ENCODE assay signal across 27 mouse cellular contexts in genomic region chr13:93892101-93892500, GRCm38 (mm10).
A peak's percentile ranks its signal among the peaks of the same experiment; 100 is the strongest.
DNase-seq lines count a peak whose midpoint lies in the region; ATAC-seq and TF ChIP-seq lines count a peak whose summit lies in the region.
"Had no signal": no experiment of that assay in that cellular context is flagged by ENCODE, and none has a peak within 500 bp of the region (broad histone marks: within the 10 kb centered on the region; RNA-seq: fewer than 3 reads in every experiment).

No protein-coding gene starts in this region.

- H3K9me3 ChIP-seq in heart, embryonic 11.5 days (replicated peaks; ENCODE audit: control insufficient read depth, low read length) = no peaks in the 10 kb centered on the region
- no peaks in the 10 kb centered on the region for H3K9me3 ChIP-seq in midbrain, embryonic 11.5 days (ENCODE audit: control insufficient read depth, low read length)
- no peaks in the 10 kb centered on the region for H3K9me3 ChIP-seq in midbrain, embryonic 15.5 days
- H3K9me3 ChIP-seq in intestine, postnatal 0 days (ENCODE audit: control insufficient read depth) = no peaks in the 10 kb centered on the region
- H3K9me3 ChIP-seq: embryonic facial prominence, embryonic 12.5 days; hindbrain, embryonic 10.5 days; hindbrain, embryonic 15.5 days; limb, embryonic 13.5 days; megakaryocyte, embryonic 14.5 days; midbrain, embryonic 13.5 days; stomach, embryonic 15.5 days had no signal

- H3K4me3 ChIP-seq in heart, embryonic 11.5 days (ENCODE audit: low read depth, low read length) = no peak overlapping the region
- no peak overlapping the region for H3K4me3 ChIP-seq in midbrain, embryonic 11.5 days (ENCODE audit: low read depth, low read length)
- H3K4me3 ChIP-seq in midbrain, embryonic 15.5 days = no peak overlapping the region
- no peak overlapping the region for H3K4me3 ChIP-seq in intestine, postnatal 0 days (ENCODE audit: low read depth, low read length)
- H3K4me3 ChIP-seq: embryonic facial prominence, embryonic 12.5 days; gastrocnemius, adult 2 months; hindbrain, embryonic 10.5 days; hindbrain, embryonic 15.5 days; limb, embryonic 13.5 days; megakaryocyte, embryonic 14.5 days; midbrain, embryonic 13.5 days; stomach, embryonic 15.5 days had no signal

- TF ChIP-seq CTCF in intestine, postnatal 0 days (IDR thresholded peaks at IDR 0.05; ENCODE audit: low read depth) = peak; percentile 41

- no peak overlapping the region for H3K9ac ChIP-seq in heart, embryonic 11.5 days (ENCODE audit: low read depth, low read length)
- no peak overlapping the region for H3K9ac ChIP-seq in midbrain, embryonic 11.5 days (ENCODE audit: low read length)
- H3K9ac ChIP-seq in midbrain, embryonic 15.5 days = no peak overlapping the region
- no peak overlapping the region for H3K9ac ChIP-seq in intestine, postnatal 0 days (ENCODE audit: low read depth, low read length)
- H3K9ac ChIP-seq: embryonic facial prominence, embryonic 12.5 days; hindbrain, embryonic 15.5 days; limb, embryonic 13.5 days; midbrain, embryonic 13.5 days; stomach, embryonic 15.5 days had no signal

- no peaks in the 10 kb centered on the region for H3K27me3 ChIP-seq in heart, embryonic 11.5 days (ENCODE audit: control insufficient read depth, insufficient read depth, low read length)
- H3K27me3 ChIP-seq in midbrain, embryonic 11.5 days (ENCODE audit: control insufficient read depth, insufficient read depth, low read length) = no peaks in the 10 kb centered on the region
- H3K27me3 ChIP-seq in midbrain, embryonic 15.5 days (replicated peaks) = no peaks in the 10 kb centered on the region
- H3K27me3 ChIP-seq in intestine, postnatal 0 days (replicated peaks; ENCODE audit: control insufficient read depth, insufficient read depth, low read length) = no peaks in the 10 kb centered on the region
- H3K27me3 ChIP-seq: CH12.LX; embryonic facial prominence, embryonic 12.5 days; hindbrain, embryonic 15.5 days; limb, embryonic 13.5 days; midbrain, embryonic 13.5 days; stomach, embryonic 15.5 days had no signal

- no peak overlapping the region for H3K4me2 ChIP-seq in heart, embryonic 11.5 days
- H3K4me2 ChIP-seq in midbrain, embryonic 11.5 days = no peak overlapping the region
- no peak overlapping the region for H3K4me2 ChIP-seq in midbrain, embryonic 15.5 days
- no peak overlapping the region for H3K4me2 ChIP-seq in intestine, postnatal 0 days (replicated peaks; ENCODE audit: low read depth)
- H3K4me2 ChIP-seq: embryonic facial prominence, embryonic 12.5 days; hindbrain, embryonic 15.5 days; limb, embryonic 13.5 days; liver, embryonic 11.5 days; midbrain, embryonic 13.5 days; stomach, embryonic 15.5 days had no signal

- no peak overlapping the region for H3K27ac ChIP-seq in heart, embryonic 11.5 days (ENCODE audit: low read depth, low read length)
- no peak overlapping the region for H3K27ac ChIP-seq in midbrain, embryonic 11.5 days (ENCODE audit: low read depth, low read length)
- H3K27ac ChIP-seq in midbrain, embryonic 15.5 days = no peak overlapping the region
- H3K27ac ChIP-seq in intestine, postnatal 0 days (ENCODE audit: low read depth, low read length) = no peak overlapping the region
- H3K27ac ChIP-seq: embryonic facial prominence, embryonic 12.5 days; gastrocnemius, adult 2 months; hindbrain, embryonic 10.5 days; hindbrain, embryonic 15.5 days; limb, embryonic 13.5 days; midbrain, embryonic 13.5 days; stomach, embryonic 15.5 days had no signal

- DNase-seq in heart, adult 11 months = peak; percentile 84
- peak; percentile 56 for DNase-seq in midbrain, embryonic 11.5 days (ENCODE audit: low spot score, missing footprints)
- DNase-seq in Muller cell, postnatal 12 days (ENCODE audit: inconsistent ontology term) = peak; percentile 41
- no peak for DNase-seq in spleen, postnatal 4 days (ENCODE audit: low spot score in 2 of 2)
- DNase-seq: cerebellum, adult 11-12 months; cerebellum, adult 9-11 months; embryo, embryonic 11 days; gastrocnemius, adult 2 months; heart, postnatal 14 days; kidney, adult 9 months; lung, postnatal 4 days; right cerebral cortex, postnatal 4 days had no signal

- ATAC-seq in heart, embryonic 11.5 days (replicated peaks; ENCODE audit: insufficient number of reproducible peaks, low FRiP score, low TSS enrichment) = no peak
- no peak for ATAC-seq in midbrain, embryonic 11.5 days (ENCODE audit: low FRiP score)
- ATAC-seq in midbrain, embryonic 15.5 days (replicated peaks) = no peak
- ATAC-seq in intestine, postnatal 0 days = no peak
- ATAC-seq: forebrain, embryonic 14.5 days; inflammation-experienced regulatory T-cells, adult 6 months; lung, postnatal 0 days; midbrain, embryonic 13.5 days had no signal

- H3K4me1 ChIP-seq in heart, embryonic 11.5 days (ENCODE audit: control insufficient read depth, insufficient read depth, low read length) = peaks cover 17% of the 10 kb centered on the region
- no peaks in the 10 kb centered on the region for H3K4me1 ChIP-seq in midbrain, embryonic 11.5 days (ENCODE audit: control insufficient read depth, insufficient read depth, low read length)
- H3K4me1 ChIP-seq in midbrain, embryonic 15.5 days = no peaks in the 10 kb centered on the region
- no peaks in the 10 kb centered on the region for H3K4me1 ChIP-seq in intestine, postnatal 0 days (replicated peaks; ENCODE audit: control insufficient read depth, insufficient read depth, low read length)
- H3K4me1 ChIP-seq: embryonic facial prominence, embryonic 12.5 days; midbrain, embryonic 13.5 days; stomach, embryonic 15.5 days had no signal

- H3K36me3 ChIP-seq in heart, embryonic 11.5 days (ENCODE audit: control insufficient read depth, insufficient read depth, low read length) = no peaks in the 10 kb centered on the region
- no peaks in the 10 kb centered on the region for H3K36me3 ChIP-seq in midbrain, embryonic 11.5 days (ENCODE audit: control insufficient read depth, insufficient read depth, low read length)
- no peaks in the 10 kb centered on the region for H3K36me3 ChIP-seq in midbrain, embryonic 15.5 days (replicated peaks)
- no peaks in the 10 kb centered on the region for H3K36me3 ChIP-seq in intestine, postnatal 0 days (ENCODE audit: control insufficient read depth, insufficient read depth)
- H3K36me3 ChIP-seq: embryonic facial prominence, embryonic 12.5 days; hindbrain, embryonic 10.5 days; hindbrain, embryonic 15.5 days; limb, embryonic 13.5 days; midbrain, embryonic 13.5 days; stomach, embryonic 15.5 days had no signal

- 85% methylated on average over 7 of the region's 7 CpGs for WGBS in heart, embryonic 11.5 days (ENCODE audit: insufficient replicate concordance)
- WGBS in midbrain, embryonic 11.5 days = 89% methylated on average over 7 of the region's 7 CpGs
- 88% methylated on average over 7 of the region's 7 CpGs for WGBS in midbrain, embryonic 15.5 days
- WGBS in intestine, postnatal 0 days = 64% methylated on average over 7 of the region's 7 CpGs

Comparison
In these comparisons a context has a peak if more than half of its experiments do, and no peak if none do; other contexts are left out.
1. DNase-seq: peak in heart, adult 11 months (single experiment), midbrain, embryonic 11.5 days (single experiment) and Muller cell, postnatal 12 days (single experiment); none in spleen, postnatal 4 days (0 of 2).